Mouse (Mus musculus): ENCODE measurements at regions not wholly inside any gene's neighbourhood (a gene's known extent, or its start where the extent isn't known, plus 50 kb on each side); places are given as distances from the start of the nearest gene placed in this dataset.

DNA sequence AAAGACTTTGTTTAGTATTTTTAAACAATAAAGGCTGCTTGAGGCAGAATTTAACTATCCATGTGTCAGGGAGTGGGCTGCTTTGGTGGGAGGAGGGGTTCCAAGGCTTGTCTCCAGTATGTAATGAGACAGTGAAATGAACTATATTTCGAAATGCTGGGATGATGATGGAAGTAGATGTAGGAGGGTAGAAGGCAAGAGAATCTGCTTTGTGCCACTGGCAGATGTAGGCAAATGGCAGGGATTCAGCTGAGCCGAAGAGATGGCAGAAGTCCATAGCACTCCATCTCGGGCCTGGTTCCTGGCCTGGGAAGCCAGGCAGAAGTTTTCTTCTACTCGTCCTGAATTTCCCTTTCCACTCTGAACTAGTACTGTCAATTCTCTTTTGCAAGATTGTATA, 1681.6 kb upstream of the Cdh8 start:
- DNase-seq (ENCODE audit: low spot score in 2 of 2), result peak; percentile 44
